Mouse (Mus musculus) adrenal gland, postnatal 4 days (tissue): Measurements from ENCODE around the gene Gm34653. TPM values are rescaled to one million over a fixed set of nuclear protein-coding genes. Genes with fewer than 3 reads are reported as not detected.
"Not testable (repeated sequence)": the region's sequence is repeated elsewhere in the genome, so short reads cannot be mapped to it uniquely, and the experiment has no call there.

Experiments used
- DNase-seq, 2 experiments: peaks; one replicate each; pipeline ENCODE4 v3.0.0; 2021 to 2022; ENCODE audit warnings: low spot score in 2 of 2, mixed read lengths in 2 of 2
- total RNA-seq, 2 experiments: library from RNA; stranded (reverse); gene quantifications; 2 replicates each; pipeline ENCODE4 v1.2.3; 2021

Gene Gm34653
- total RNA-seq, 2 experiments from 2014 or later, result 0.17 TPM; not detected in 1

- DNase-seq, result not testable (repeated sequence)
Observed at GRCm38 (mm10) chr2:34815893-34816292, 16.9 kb upstream of the Gm34653 start.

GRCm38 (mm10) chr2:34818492-34818891 lies 14.3 kb upstream of the Gm34653 start:
- no peak for DNase-seq

DNA sequence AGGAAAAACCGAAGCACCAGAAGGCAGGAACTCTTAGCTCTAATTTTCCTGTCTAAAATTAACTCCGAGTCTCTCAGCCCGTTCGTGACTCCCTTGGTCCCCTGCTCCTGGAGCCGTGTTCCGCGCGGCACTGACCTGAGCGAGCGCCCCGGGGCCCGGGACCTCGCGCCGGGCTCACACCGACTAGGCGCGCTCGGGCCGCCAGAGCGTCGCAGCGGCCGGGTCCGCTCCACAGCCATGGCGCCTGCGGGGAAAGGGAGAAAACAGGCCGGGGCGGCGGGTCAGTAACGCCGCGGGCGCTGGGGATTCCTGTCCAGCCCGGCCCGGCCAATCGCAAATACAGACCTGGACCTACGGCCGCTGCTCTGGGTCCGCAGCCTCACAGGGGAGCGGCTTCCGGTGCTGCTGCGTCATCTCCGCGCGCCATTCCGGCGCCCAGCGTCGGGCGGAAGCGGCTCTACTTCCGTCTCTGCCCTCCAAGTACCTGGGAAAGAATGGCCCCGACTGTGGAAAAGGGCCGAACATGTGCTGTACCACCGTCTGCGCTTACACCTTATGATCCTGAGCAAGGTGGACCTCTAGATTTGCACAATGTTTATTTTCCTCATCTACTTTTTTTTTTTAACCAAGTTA lies 6.9 kb upstream of the Gm34653 start, which contains the start of gene Fbxw2:
Gene Fbxw2, minus strand, starts transcription at position 485 of the 633 bp plus-strand sequence.
- peak; percentile 70 to 81 for DNase-seq

DNA sequence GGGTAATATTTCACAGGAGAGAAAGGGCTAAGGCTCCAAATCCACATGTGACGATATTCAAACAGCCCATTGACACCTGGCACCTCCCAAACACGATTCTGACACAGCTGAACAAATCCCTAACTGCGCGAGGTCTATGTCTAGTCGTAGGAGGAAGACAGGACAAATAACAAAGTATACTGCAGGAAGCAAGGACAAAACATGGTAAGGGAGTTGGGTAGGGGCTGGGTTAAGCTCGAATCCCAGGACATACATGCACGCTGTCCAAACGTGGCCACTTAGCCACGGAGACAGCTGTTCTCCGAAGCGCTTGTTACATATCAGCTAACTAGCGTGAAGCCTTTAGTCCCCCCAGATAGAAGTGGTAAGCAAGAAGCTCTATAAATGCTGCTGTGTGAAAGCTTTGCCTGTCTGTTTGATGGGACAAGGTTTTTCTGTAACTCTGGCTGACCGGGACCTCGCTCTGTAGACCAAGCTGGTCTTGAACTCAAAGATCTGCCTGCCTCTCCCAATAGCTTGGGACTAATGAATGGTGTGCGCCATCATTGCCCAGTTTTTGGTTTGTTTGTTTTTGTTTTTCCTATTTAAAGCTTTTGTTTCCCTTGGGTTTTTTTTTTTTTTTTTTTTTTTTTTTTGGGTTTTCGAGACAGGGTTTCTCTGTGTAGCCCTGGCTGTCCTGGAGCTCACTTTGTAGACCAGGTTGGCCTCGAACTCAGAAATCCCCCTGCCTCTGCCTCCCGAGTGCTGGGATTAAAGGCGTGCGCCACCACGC lies 6.2 kb upstream of the Gm34653 start:
- no peak for DNase-seq

DNA sequence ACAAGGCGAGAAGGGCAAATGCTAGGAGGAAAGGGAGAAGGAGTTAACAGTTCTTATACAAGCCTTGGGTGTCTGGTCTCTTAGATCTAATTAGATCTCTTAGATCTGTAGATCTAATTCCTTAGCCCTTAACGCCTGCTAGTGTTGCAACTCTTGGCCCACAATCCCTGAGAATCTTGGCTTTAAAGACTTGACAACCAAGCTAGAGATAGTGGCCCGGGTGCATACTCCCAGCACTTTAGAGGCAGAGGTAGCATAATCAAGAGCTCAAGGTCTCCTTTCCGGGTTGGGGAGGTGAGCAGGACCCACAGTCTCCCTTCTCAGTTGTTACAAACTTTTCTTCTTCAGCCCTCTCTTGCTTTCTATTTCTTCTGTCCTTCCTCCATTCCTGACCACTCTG lies 5.2 kb upstream of the Gm34653 start:
- no peak for DNase-seq

DNA sequence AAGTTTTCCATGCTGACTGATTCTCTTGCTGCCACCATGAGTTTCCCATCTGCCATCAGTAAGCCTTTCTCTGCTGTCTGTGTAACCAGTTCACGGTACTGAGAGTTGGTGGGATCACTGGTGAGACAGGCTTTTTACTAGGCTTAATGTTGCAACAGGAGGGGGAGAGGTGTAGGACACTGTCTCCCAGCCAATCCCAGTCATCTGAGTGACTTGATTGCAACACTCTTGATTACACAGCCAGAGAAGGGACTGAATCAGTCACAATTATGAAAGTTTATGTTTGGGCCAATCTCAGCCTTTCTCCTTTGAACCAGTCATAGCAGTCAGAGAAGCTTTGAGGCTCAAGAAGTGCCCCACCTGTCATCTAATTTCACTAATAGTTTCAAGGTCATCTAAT lies 4.8 kb upstream of the Gm34653 start:
- DNase-seq, result no peak

- DNase-seq, result not testable (repeated sequence)
Observed at GRCm38 (mm10) chr2:34830066-34830465, 2.7 kb upstream of the Gm34653 start.

DNA sequence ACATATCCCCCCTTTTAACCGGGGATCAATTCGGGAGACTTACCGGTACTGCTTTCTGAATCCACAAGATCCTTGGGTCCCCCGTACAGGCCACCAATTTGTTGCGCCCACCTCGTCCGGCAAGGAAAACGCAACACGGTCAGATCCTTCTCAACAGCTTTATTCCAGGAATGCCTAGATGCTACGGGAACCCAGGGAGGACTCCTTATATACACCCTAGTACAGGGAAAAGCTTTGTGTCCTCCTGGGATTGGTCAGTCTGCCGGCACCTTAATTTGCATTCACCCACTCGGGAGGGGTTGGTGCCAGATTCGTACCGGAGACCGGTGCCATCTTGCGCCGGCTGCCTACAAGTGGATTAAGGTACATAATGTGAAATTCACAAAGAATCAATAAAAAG lies 817 bp downstream of the Gm34653 start:
- DNase-seq, result no peak

- DNase-seq, result no peak
Observed at GRCm38 (mm10) chr2:34835669-34836068, 2.9 kb downstream of the Gm34653 start.

- not testable (repeated sequence) for DNase-seq
Observed at GRCm38 (mm10) chr2:34840143-34840542, 7.3 kb downstream of the Gm34653 start.

- no peak for DNase-seq
Observed at GRCm38 (mm10) chr2:34841706-34842105, 8.9 kb downstream of the Gm34653 start.

DNA sequence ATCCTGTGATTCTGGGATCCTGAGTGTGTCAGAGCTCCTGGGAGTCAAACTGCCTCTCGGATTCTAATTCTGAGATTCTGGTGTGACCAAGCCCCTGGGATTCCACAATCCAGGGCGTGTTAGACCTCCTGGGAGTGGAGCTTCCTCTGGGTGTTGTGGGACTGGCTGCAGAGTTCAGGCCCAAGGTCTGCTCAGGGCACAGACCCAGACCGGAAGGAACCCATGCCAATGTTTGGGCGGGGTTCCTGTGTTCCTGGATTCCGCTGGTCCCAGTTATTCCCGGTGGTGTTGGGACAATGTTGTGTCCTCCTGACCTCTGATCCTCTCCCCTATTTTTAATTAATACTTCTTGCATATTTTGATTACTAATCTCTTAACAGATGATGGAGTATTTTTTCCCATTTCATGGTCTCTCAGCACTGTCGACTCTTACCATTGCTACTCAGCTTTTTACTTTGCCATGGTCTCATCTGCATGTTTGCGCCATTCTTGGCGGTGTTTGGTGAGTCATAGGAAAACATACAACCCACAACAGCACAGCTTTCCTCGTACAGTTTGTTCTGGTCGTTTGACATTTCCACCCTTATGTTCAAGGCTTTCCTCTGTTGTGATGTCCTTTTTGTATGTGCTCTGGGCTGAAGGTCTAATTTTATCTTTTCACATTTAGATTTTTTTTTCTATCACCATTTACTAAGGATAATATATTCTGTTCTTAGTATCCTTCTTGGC lies 10.6 kb downstream of the Gm34653 start:
- no peak for DNase-seq

- DNase-seq, result no peak
Observed at GRCm38 (mm10) chr2:34847702-34848101, 14.9 kb downstream of the Gm34653 start.

DNA sequence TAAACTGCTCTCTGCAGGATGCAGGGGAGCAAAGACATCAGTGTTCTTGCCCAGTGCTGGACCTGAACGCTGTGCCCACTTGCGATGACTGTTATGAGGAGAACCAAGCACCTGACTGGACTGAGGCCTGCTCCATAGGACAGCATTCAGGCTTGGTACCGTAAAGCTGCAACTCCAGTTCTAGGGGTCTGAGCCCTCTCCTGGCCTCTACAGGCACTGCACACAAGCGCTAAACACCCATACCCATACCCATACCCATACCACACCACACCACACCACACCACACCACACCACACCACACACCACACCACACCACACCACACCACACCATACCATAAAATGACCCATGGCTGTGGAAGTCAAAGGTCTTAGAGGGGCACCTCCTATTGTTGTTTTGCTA lies 22.5 kb downstream of the Gm34653 start:
- no peak for DNase-seq

GRCm38 (mm10) chr2:34857728-34858127 lies 24.9 kb downstream of the Gm34653 start:
- DNase-seq, result no peak

- DNase-seq, result no peak
Observed at GRCm38 (mm10) chr2:34869680-34870079, 36.9 kb downstream of the Gm34653 start.

DNA sequence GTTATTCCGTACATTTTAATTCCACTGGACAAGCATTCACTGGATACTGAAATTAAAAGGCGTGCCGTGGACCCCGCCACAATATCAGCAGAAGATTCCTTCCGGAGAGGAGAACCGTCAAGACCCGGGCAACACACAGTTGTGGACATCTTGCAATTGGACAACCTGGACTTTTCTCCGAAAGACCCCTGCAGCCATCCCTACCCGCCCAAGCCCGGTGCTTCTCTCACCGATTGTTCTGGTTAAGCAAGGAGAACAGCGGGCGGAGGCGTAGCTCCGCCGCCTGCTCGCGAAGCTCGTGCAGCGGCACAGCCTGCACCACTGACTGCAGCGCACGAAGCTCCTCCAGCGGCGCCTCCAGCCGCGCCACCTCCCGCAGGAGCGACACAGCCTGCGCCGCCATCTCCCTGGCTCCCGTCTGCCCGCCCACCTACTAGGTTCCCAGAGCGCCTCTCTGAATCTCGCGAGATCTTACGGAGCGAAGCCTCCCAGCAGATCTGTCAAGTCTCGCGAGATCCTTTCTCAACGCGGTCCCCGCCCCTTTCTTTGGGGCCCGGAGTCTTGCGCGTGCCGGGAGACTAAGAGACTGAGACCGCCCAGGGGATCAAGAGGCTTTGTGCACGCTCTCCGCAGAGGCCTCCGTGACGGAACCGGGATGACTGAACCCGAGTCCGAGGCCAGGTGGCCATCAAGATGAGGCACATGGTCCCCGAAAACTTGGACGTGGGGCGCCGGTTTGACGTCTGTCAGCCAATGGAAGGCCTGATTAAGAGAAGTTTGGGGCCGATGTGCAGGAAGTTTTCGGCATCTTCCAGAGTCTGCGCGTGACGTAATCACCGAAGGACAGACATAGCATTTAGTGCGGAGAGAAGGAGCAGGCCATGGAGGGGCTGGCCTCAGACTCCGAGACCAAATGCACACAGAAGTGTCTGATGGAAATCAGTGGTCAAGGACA lies 38.0 kb downstream of the Gm34653 start:
- DNase-seq, result peak; percentile 56 to 84

DNA sequence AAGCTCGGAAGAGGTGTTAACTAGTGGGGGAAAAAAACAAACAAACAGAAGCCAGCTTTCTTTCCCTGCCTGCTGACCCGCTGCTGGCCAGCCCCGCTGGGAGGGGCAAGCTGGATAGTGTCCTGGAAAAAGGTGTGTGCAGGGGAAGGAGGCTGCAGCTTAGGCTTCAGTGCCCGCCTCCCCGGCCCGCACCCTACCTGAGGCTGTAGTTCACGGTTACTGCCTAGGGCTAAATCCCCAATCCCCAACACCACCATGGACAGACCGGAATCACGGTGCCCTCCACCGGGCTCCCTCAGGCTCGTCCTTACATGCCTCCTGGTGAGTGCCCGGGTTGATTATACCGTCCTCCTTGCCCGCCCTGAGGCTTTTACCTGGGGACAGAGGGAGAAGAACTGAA lies 41.5 kb downstream of the Gm34653 start, which contains the start of gene Cutal:
Gene Cutal, plus strand, starts transcription at position 126 of the 400 bp plus-strand sequence.
- DNase-seq, result no peak

- DNase-seq, result no peak
Observed at GRCm38 (mm10) chr2:34874816-34875345, 42.1 kb downstream of the Gm34653 start, which contains the start of gene Psmd5. Psmd5 (minus strand) TSS chr2:34874968.

DNA sequence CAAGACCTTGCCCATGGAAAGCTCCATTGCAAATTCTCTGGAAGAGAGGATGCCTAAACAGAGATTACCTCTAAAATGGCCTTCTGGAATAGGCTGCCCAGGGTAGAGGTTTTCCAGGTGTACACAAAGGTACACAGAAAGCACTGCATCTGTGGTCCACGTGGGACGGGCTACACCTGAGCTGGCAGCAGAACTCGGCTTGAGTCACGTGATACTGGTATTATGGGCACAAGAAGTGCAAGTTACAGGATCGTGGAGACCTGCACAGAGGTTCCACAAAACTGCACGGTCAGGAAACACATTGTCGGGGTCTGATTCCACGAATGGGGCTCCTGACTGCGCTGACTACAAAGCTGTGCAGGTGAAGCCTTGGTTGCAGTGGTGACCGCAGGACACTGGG lies 47.2 kb downstream of the Gm34653 start:
- DNase-seq, result no peak
